Mouse (Mus musculus): Measurements from ENCODE around the gene Chchd10.

The Chchd10 gene

GRCm38 (mm10) chr10:75950791-75951210 is 17.9 kb downstream of the Chchd10 start:
- DNase-seq (ENCODE audit: low read depth) = no peak

- peak; percentile 64 for DNase-seq (ENCODE audit: low read depth)
Measured at GRCm38 (mm10) chr10:75951424-75952050, 18.6 kb downstream of the Chchd10 start.

- no peak for DNase-seq (ENCODE audit: low read depth)
Measured at GRCm38 (mm10) chr10:75954381-75954811, 21.5 kb downstream of the Chchd10 start, which contains the start of gene Gm5134. Gene Gm5134, plus strand, starts transcription at chr10:75954514.

- no peak for DNase-seq (ENCODE audit: low read depth)
Measured at GRCm38 (mm10) chr10:75973846-75974245, 40.9 kb downstream of the Chchd10 start.

- DNase-seq (ENCODE audit: low read depth) = peak; percentile 7
Measured at GRCm38 (mm10) chr10:75975216-75975615, 42.3 kb downstream of the Chchd10 start.

- no peak for DNase-seq (ENCODE audit: low read depth)
Measured at GRCm38 (mm10) chr10:75978119-75978834, 45.3 kb downstream of the Chchd10 start.

- DNase-seq (ENCODE audit: low read depth) = no peak
Measured at GRCm38 (mm10) chr10:75978835-75979157, 45.9 kb downstream of the Chchd10 start.

- no peak for DNase-seq (ENCODE audit: low read depth)
Measured at GRCm38 (mm10) chr10:75979432-75979831, 46.5 kb downstream of the Chchd10 start.
